Mouse (Mus musculus) limb, embryonic 14.5 days (tissue): ENCODE data around the gene Hcn3. TPM values are rescaled to one million over a fixed set of nuclear protein-coding genes. Genes with fewer than 3 reads are reported as not detected.

ENCODE experiments used
- ATAC-seq: fragments of 200-750 bp; cut with Nextera tagmentation; 2 replicates; pipeline ENCODE4 v1.8.0; 2017; ENCODE audit warnings: low read depth, moderate number of reproducible peaks, moderate TSS enrichment; ENCODE audit not compliant: low FRiP score
- DNase-seq: peaks from one replicate; pipeline ENCODE4 v3.0.0-alpha.2; 2015; ENCODE audit warnings: low spot score
- H3K27ac ChIP-seq: fragments of 300-500 bp; sonication (generic); replicated peaks from 2 replicates; pipeline ENCODE4 v1.5.1; 2014; ENCODE audit warnings: low read depth, mild to moderate bottlenecking, low read length, moderate library complexity, mixed read lengths
- H3K27me3 ChIP-seq: fragments of 300-500 bp; sonication (generic); 2 replicates; pipeline ENCODE4 v1.6.1; 2014; ENCODE audit warnings: low read length, mixed read lengths; ENCODE audit not compliant: control insufficient read depth, insufficient read depth
- H3K36me3 ChIP-seq: fragments of 300-500 bp; sonication (generic); 2 replicates; pipeline ENCODE4 v1.6.1; 2014; ENCODE audit warnings: mild to moderate bottlenecking, low read length, moderate library complexity, mixed read lengths; ENCODE audit not compliant: control insufficient read depth, insufficient read depth
- H3K4me1 ChIP-seq: fragments of 300-500 bp; sonication (generic); 2 replicates; pipeline ENCODE4 v1.6.1; 2014; ENCODE audit warnings: antibody characterized with exemption, low read length, mixed read lengths; ENCODE audit not compliant: control insufficient read depth, insufficient read depth
- H3K4me2 ChIP-seq: fragments of 300-500 bp; sonication (generic); replicated peaks from 2 replicates; pipeline ENCODE4 v1.6.1; 2014; ENCODE audit warnings: low read depth, mild to moderate bottlenecking, low read length, moderate library complexity; ENCODE audit not compliant: severe bottlenecking
- H3K4me3 ChIP-seq: fragments of 300-500 bp; sonication (generic); replicated peaks from 2 replicates; pipeline ENCODE4 v1.5.1; 2014; ENCODE audit warnings: low read length
- H3K9ac ChIP-seq: fragments of 300-500 bp; sonication (generic); 2 replicates; pipeline ENCODE4 v1.6.1; 2014; ENCODE audit warnings: mild to moderate bottlenecking, low read depth, low read length, moderate library complexity; ENCODE audit not compliant: severe bottlenecking
- H3K9me3 ChIP-seq: fragments of 300-500 bp; sonication (generic); 2 replicates; pipeline ENCODE4 v1.6.1; 2016; ENCODE audit warnings: low read length; ENCODE audit not compliant: control insufficient read depth
- POLR2A ChIP-seq: fragments of 200-500 bp; IDR thresholded peaks from 2 replicates; pipeline ENCODE4 v1.8.0; 2012; ENCODE audit warnings: inconsistent platforms, mild to moderate bottlenecking, moderate library complexity, borderline replicate concordance; ENCODE audit not compliant: insufficient read depth, insufficient read length; ENCODE audit errors: extremely low read depth
- WGBS: fragments of 180-500 bp; shearing (Covaris S2); extraction: QIAGEN DNeasy Blood & Tissue Kit; methylation state at CpG from one replicate; pipeline ENCODE4 v1.1.7; 2014; 5-methylcytosine and 5-hydroxymethylcytosine counted together
- polyA plus RNA-seq, 2 experiments: library from polyadenylated mRNA; depleted of rRNA in 1 of 2; stranded (reverse) in 1 of 2; unstranded in 1 of 2; fragments of >200 nt; fragmentation: Nextera tagmentation in 1 of 2; extraction: Ambion mirVana in 1 of 2; gene quantifications; 2 replicates each; pipeline versions ENCODE4 v1.2.1 to v1.2.3; 2012 to 2014

Gene Hcn3
- polyA plus RNA-seq, 2 experiments: 1.5 to 4.6 TPM

DNA sequence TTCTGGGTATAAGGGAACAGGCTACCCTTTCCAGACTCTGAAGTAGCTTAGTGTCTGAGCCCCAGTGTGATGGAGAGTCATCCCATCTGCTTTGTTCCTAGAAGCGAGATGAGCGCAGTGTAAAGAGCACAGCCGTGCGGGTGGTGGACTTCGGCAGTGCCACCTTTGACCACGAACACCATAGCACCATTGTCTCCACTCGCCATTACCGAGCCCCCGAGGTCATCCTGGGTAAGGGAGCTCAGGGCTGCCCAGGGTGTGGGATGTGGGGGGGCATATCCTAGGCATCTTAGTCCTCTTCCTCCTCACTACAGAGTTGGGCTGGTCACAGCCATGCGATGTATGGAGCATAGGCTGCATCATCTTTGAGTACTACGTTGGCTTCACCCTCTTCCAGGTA lies 14.8 kb upstream of the Hcn3 start:
- peaks cover 78% of the 10 kb centered on the region for H3K36me3 ChIP-seq
- 92% methylated on average over 11 of the region's 11 CpGs for WGBS
- DNase-seq (no peak), ATAC-seq (no peak)
- no peaks in the 10 kb centered on the region for H3K27me3 ChIP-seq
- no peak overlapping the region for H3K4me3 ChIP-seq
- H3K4me2 ChIP-seq: no peak overlapping the region
- H3K9me3 ChIP-seq: no peaks in the 10 kb centered on the region
- H3K9ac ChIP-seq: no peak overlapping the region
- TF ChIP-seq POLR2A: no peak
- H3K4me1 ChIP-seq: peaks cover 7% of the 10 kb centered on the region
- no peak overlapping the region for H3K27ac ChIP-seq

DNA sequence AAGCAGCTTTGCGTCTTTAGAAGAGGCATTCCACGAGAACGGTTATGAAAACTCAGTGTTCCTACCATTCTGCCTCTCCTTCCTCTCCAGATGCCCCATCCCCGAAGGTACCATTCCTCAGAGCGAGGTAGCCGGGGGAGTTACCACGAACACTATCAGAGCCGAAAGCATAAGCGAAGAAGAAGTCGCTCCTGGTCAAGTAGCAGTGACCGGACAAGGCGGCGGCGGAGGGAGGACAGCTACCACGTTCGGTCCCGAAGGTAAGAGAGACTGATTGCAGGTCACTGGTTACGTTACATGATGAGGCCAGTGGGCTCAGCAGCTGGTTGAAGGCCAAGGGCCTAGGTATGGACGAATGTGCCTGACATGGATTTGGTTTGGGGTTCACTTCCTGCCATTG lies 6.9 kb upstream of the Hcn3 start:
- Histone ChIP-seq H3K36me3 (peaks cover 56% of the 10 kb centered on the region), H3K4me3 (no peak overlapping the region), H3K9ac (no peak overlapping the region), H3K9me3 (no peaks in the 10 kb centered on the region), H3K4me2 (no peak overlapping the region), H3K27ac (no peak overlapping the region), H3K27me3 (no peaks in the 10 kb centered on the region), H3K4me1 (peaks cover 12% of the 10 kb centered on the region)
- DNase-seq (no peak), ATAC-seq (no peak)
- 92% methylated on average over 19 of the region's 19 CpGs for WGBS
- TF ChIP-seq POLR2A: no peak

DNA sequence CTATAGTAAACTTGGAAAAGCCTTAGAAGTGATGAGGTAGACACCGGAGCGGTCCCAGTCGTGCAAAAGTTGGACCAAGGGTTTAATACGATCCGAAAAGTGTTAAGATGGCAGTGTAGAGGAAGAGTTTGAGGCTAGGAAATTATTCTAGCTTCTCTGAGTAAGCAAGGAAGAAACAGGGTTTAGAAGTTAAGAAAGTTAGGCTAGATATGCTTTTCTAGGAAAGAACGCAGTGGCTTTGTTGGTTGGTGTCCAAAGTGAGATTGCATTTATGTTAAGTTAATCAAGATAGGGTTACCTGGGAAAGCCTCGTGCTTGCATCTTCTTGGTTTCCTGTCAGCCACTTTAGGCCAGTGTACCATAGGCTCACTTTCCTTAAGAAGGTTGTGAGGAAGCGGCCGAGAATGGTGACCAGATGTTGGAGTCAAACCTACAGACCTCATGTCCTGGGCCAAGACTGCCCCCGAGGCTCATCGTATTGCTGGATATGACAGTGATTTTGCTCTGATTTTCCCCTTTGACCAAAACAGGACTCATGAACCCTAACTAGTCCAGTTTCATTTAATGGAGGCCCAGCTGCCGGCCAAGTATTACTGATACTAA lies 5.4 kb upstream of the Hcn3 start:
- WGBS: 16% methylated on average over 12 of the region's 12 CpGs
- no peak for DNase-seq
- no peaks in the 10 kb centered on the region for H3K27me3 ChIP-seq
- H3K36me3 ChIP-seq: peaks cover 41% of the 10 kb centered on the region
- no peak for TF ChIP-seq POLR2A
- peak overlapping the region; percentile 96 for H3K9ac ChIP-seq
- peak overlapping the region; percentile 81 for H3K4me3 ChIP-seq
- H3K4me1 ChIP-seq: peaks cover 12% of the 10 kb centered on the region
- ATAC-seq: no peak
- peak overlapping the region; percentile 47 for H3K4me2 ChIP-seq
- no peaks in the 10 kb centered on the region for H3K9me3 ChIP-seq
- H3K27ac ChIP-seq: peak overlapping the region; percentile 97

DNA sequence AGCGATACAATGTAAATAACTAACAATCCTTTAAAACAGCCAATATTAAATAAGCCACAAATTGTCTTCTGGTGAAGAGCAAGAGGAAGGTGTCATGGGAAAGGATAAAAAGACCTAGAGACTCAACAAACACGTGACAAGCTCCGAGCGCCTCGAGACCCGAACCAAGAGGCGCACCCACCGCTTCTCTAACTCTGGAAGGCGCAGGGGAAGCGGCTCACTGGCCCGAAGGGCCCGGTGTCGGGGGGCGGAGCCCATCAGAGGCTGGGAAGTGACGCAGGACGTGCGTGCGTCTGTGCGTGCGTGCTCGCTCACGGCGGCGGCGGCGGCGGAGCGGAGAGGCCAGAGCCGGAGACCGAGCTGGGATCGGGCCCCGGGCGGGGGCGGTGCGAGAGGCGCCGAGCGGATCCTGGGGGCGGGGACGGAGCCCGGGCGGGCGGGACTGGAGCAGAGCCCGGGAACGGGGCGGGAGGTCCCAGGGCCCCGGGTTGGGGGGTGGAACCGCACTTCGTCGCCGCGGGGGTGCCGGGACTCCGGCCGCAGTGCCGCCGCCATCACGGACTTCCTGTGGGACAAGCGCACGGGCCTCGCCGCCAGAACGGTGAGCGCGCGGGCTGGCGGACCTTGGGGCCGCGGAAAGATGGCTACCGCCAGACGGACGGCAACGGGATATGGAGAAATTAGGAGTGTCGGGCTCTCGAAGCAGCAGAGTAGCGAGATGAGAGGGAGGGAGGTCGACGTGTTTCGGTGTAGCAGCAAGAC lies 4.7 kb upstream of the Hcn3 start, which contains the start of gene Clk2:
Clk2 (plus strand) TSS at position 290 of the 762 bp plus-strand sequence.
- peak; percentile 97 for ATAC-seq
- Histone ChIP-seq H3K9ac (peak within 1 kb of the TSS; percentile 96), H3K27ac (peak within 1 kb of the TSS; percentile 97), H3K4me2 (peak within 1 kb of the TSS; percentile 47), H3K36me3 (peaks cover 34% of the 10 kb centered on the region), H3K27me3 (no peaks in the 10 kb centered on the region), H3K4me3 (peak within 1 kb of the TSS; percentile 81), H3K9me3 (no peaks in the 10 kb centered on the region), H3K4me1 (peaks cover 13% of the 10 kb centered on the region)
- DNase-seq: peak; percentile 89
- TF ChIP-seq POLR2A: peak; percentile 72; the same call in 1 of the 2 replicates
- under 1% methylated on average over 74 of the region's 79 CpGs for WGBS

DNA sequence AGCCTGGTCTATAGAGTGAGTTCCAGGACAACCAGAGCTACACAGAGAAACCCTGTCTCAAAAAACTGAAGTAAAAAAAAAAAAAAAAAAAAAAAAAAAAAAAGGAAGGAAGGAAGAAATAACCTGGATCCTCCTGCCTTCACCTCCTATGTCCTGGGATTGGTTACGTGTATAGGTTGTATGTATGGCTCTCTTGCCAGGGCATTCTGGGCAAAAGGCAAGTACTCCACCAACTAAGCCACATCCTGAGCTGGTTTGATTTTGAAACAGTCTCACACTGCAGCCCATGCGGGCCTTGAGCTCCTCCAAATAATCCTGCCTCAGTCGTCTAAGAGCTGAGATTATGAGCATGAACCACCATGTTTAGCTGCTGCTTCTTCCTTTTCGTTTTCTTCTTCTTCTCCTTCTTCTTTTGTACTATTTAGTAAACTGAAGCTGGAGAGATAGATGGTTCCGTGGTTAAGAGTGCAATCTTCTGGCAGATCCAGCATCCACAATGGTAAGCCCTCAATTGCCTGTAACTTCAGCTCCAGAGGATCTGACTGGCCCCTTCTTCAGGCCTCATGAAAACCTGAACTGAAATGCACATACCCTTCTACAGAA lies 3.7 kb upstream of the Hcn3 start:
- peak overlapping the region; percentile 47 for H3K4me2 ChIP-seq
- H3K9ac ChIP-seq: peak overlapping the region; percentile 96; the same call in 1 of the 2 replicates
- ATAC-seq: no peak
- H3K36me3 ChIP-seq: peaks cover 25% of the 10 kb centered on the region
- no peak for DNase-seq
- H3K27me3 ChIP-seq: peaks cover 9% of the 10 kb centered on the region
- no peaks in the 10 kb centered on the region for H3K9me3 ChIP-seq
- H3K4me1 ChIP-seq: peaks cover 21% of the 10 kb centered on the region
- H3K4me3 ChIP-seq: peak overlapping the region; percentile 81
- no peak for TF ChIP-seq POLR2A
- WGBS: 70% methylated on average over 5 of the region's 5 CpGs
- H3K27ac ChIP-seq: no peak overlapping the region
